Comparison of ENCODE assay signal across 15 mouse cellular contexts in the genomic region with DNA sequence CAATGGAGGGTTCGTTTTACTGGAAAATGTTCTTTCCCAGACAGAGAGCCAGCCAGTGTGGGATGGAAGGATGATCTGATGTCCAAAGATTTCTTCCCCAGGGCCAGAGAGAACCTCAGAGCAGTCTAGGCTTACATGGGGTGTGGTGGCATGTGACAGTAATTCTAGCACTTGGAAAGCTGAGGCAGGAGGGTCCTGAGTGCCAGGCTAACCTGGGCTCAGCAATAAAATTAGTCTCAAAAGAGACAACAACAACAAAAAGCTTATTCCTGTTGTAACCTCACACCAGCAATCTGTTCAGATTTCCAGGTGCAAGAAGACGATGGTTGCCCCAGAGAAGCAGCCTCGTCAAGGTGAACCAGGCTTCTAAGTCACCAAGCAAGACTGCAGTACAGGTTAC. TPM values are rescaled to one million over a fixed set of nuclear protein-coding genes. Genes with fewer than 3 reads are reported as not detected.
DNase-seq lines count a peak whose midpoint lies in the region; ATAC-seq and TF ChIP-seq lines count a peak whose summit lies in the region.
"Had no signal": no experiment of that assay in that cellular context is flagged by ENCODE, and none has a peak within 500 bp of the region (broad histone marks: within the 10 kb centered on the region; RNA-seq: fewer than 3 reads in every experiment).

A gene (plus strand): TSS at position 301 of the 400 bp plus-strand sequence.

- no peaks in the 10 kb centered on the region for H3K36me3 ChIP-seq in limb, embryonic 14.5 days (ENCODE audit: control insufficient read depth, insufficient read depth, low read length)
- H3K36me3 ChIP-seq in limb, embryonic 10.5 days: no peaks in the 10 kb centered on the region
- H3K36me3 ChIP-seq in forebrain, embryonic 15.5 days: no peaks in the 10 kb centered on the region
- H3K36me3 ChIP-seq: liver, embryonic 12.5 days had no signal

- H3K4me1 ChIP-seq in limb, embryonic 14.5 days (ENCODE audit: control insufficient read depth, insufficient read depth, low read length): no peaks in the 10 kb centered on the region
- no peaks in the 10 kb centered on the region for H3K4me1 ChIP-seq in limb, embryonic 10.5 days
- no peaks in the 10 kb centered on the region for H3K4me1 ChIP-seq in forebrain, embryonic 15.5 days
- H3K4me1 ChIP-seq: liver, embryonic 12.5 days had no signal

- no peak within 1 kb of the TSS for H3K4me3 ChIP-seq in limb, embryonic 14.5 days (replicated peaks; ENCODE audit: low read length)
- H3K4me3 ChIP-seq in limb, embryonic 10.5 days: no peak within 1 kb of the TSS
- H3K4me3 ChIP-seq in forebrain, embryonic 15.5 days: no peak within 1 kb of the TSS
- H3K4me3 ChIP-seq: liver, embryonic 12.5 days had no signal

- no peak within 1 kb of the TSS for H3K27ac ChIP-seq in limb, embryonic 14.5 days (replicated peaks; ENCODE audit: low read depth, low read length)
- no peak within 1 kb of the TSS for H3K27ac ChIP-seq in limb, embryonic 10.5 days
- no peak within 1 kb of the TSS for H3K27ac ChIP-seq in forebrain, embryonic 15.5 days (replicated peaks)
- H3K27ac ChIP-seq: liver, embryonic 12.5 days had no signal

- TF ChIP-seq POLR2A in limb, embryonic 14.5 days (IDR thresholded peaks at IDR 0.05; ENCODE audit: borderline replicate concordance, extremely low read depth, insufficient read depth, insufficient read length): no peak

- H3K27me3 ChIP-seq in limb, embryonic 14.5 days (ENCODE audit: control insufficient read depth, insufficient read depth, low read length): no peaks in the 10 kb centered on the region
- H3K27me3 ChIP-seq in limb, embryonic 10.5 days (ENCODE audit: low read depth, poor library complexity, severe bottlenecking): no peaks in the 10 kb centered on the region
- no peaks in the 10 kb centered on the region for H3K27me3 ChIP-seq in forebrain, embryonic 15.5 days

- 72% methylated on average over 3 of the region's 3 CpGs for WGBS in limb, embryonic 14.5 days
- WGBS in limb, embryonic 10.5 days: 90% methylated on average over 3 of the region's 3 CpGs
- WGBS in forebrain, embryonic 15.5 days: 88% methylated on average over 3 of the region's 3 CpGs

- no peak for DNase-seq in adrenal gland, postnatal 14 days
- DNase-seq in adrenal gland, adult 18-20 months (ENCODE audit: low spot score in 2 of 2): no peak
- DNase-seq in limb, embryonic 14.5 days (ENCODE audit: low spot score): no peak
- DNase-seq in limb, embryonic 10.5 days (ENCODE audit: low spot score): no peak
- DNase-seq in gastrocnemius, adult 8-10 months (ENCODE audit: low spot score in 2 of 2): no peak
- DNase-seq in heart, postnatal 4 days: no peak
- DNase-seq in thymus, adult 18-20 months: no peak
- DNase-seq: cerebellum, adult 9-10 months; layer of hippocampus, postnatal 36 days; right cerebral cortex, postnatal 14 days had no signal

- no peak within 1 kb of the TSS for H3K9ac ChIP-seq in limb, embryonic 14.5 days (ENCODE audit: low read depth, low read length, severe bottlenecking)
- no peak within 1 kb of the TSS for H3K9ac ChIP-seq in forebrain, embryonic 15.5 days (replicated peaks)
- H3K9ac ChIP-seq: liver, embryonic 12.5 days had no signal

- no peak within 1 kb of the TSS for H3K4me2 ChIP-seq in limb, embryonic 14.5 days (replicated peaks; ENCODE audit: low read depth, low read length, severe bottlenecking)
- H3K4me2 ChIP-seq in forebrain, embryonic 15.5 days (replicated peaks): no peak within 1 kb of the TSS
- H3K4me2 ChIP-seq: liver, embryonic 12.5 days had no signal

- ATAC-seq in limb, embryonic 14.5 days (ENCODE audit: low FRiP score, low read depth): no peak
- no peak for ATAC-seq in forebrain, embryonic 15.5 days (replicated peaks)
- ATAC-seq: inflammation-experienced regulatory T-cells, adult 6 months; liver, embryonic 12.5 days had no signal

- H3K9me3 ChIP-seq in limb, embryonic 14.5 days (ENCODE audit: control insufficient read depth, low read length): no peaks in the 10 kb centered on the region
- H3K9me3 ChIP-seq in limb, embryonic 10.5 days (replicated peaks): no peaks in the 10 kb centered on the region
- no peaks in the 10 kb centered on the region for H3K9me3 ChIP-seq in forebrain, embryonic 15.5 days
- H3K9me3 ChIP-seq: liver, embryonic 12.5 days had no signal

RNA-seq across cellular contexts. Expression of the gene that starts here (rescaled TPM):
- 36.3 and 44.0 TPM in 2 replicates for total RNA-seq in adrenal gland, postnatal 14 days (2021)
- 10 to 100 TPM in 1 of 2 experiments, 1 to 10 TPM in 1; 8.4 to 33.6 TPM for total RNA-seq in adrenal gland, adult 18-20 months (2021)
- 19.3 and 33.5 TPM in 2 replicates for polyA plus RNA-seq in limb, embryonic 14.5 days (2012; rRNA removed)
- polyA plus RNA-seq in limb, embryonic 14.5 days (2014; fragmentation: Nextera tagmentation; extraction: Ambion mirVana): 35.6 and 47.3 TPM in 2 replicates
- 0.30 and 0.51 TPM in 2 replicates for polyA plus RNA-seq in limb, embryonic 10.5 days (2016; fragmentation: Nextera tagmentation; extraction: Ambion mirVana)
- total RNA-seq in gastrocnemius, adult 8-10 months (2022): 10 to 100 TPM in 3 of 4 experiments, 1 to 10 TPM in 1; 9.2 to 17.7 (median 13.8) TPM
- 10 to 100 TPM; 54.8 to 64.5 TPM for total RNA-seq in heart, postnatal 4 days (2021)
- 0.72 and 1.8 TPM in 2 replicates for polyA plus RNA-seq in forebrain, embryonic 15.5 days (2015; fragmentation: Nextera tagmentation; extraction: Ambion mirVana)
- total RNA-seq: layer of hippocampus, postnatal 36 days; megakaryocyte-erythroid progenitor cell, adult 5-6 weeks; MEL had no signal
- polyA plus RNA-seq: inflammation-experienced regulatory T-cells, adult 6 months had no signal
